Mouse (Mus musculus): ENCODE data around the gene Gm44. TPM values are rescaled to one million over a fixed set of nuclear protein-coding genes. Genes with fewer than 3 reads are reported as not detected.
"Not testable (repeated sequence)": the region's sequence is repeated elsewhere in the genome, so short reads cannot be mapped to it uniquely, and the experiment has no call there.

The Gm44 gene
- not detected in 2 replicates for total RNA-seq (2015; ENCODE audit: low replicate concordance)
- total RNA-seq (2017; ENCODE audit: low replicate concordance), result not detected in 2 replicates

DNA sequence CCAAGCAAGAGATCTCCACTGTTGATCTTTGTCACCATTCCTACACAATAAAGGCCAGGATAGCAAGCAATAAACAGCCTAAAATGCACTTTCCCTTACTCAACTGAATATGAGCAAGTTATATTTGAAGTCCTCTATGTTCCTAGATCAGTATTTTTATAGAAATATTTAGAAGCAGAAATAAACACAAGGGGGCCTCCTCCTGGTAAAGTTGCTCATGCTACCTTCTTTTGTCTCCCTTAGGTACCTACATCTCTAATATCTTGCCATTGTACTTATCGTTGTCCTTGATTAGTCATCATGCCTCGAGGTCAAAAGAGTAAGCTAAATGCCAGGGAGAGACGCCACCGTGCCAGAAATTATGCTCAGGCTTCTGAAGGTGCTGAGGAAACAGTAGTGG, at the start of gene Gm44:
Gene Gm44, plus strand, starts transcription at position 301 of the 400 bp plus-strand sequence.
- ATAC-seq (replicated peaks; ENCODE audit: low FRiP score, poor library complexity, severe bottlenecking), result no peak

GRCm38 (mm10) chrX:90927989-90928388, 36.0 kb downstream of the Gm44 start:
- ATAC-seq (replicated peaks; ENCODE audit: low FRiP score, poor library complexity, severe bottlenecking), result no peak

DNA sequence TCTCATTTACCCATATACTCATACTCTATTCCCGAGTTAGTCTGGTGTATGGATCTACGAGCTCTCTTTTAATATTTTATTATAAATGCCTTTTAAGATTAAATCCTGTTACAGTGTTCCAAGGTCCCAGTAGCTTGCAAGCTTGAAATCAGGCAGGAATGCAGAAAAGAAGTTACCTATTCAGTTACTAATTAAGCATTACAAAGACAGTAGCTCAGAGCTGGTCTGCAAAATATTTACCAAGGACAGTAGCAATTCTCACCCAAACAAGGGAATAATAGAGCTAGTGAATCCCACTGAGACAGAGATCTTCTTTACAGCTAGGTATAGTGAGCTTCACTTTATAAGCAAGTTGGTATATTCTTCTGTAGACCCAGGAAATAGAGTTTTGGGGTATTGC, 46.3 kb downstream of the Gm44 start:
- ATAC-seq (replicated peaks; ENCODE audit: low FRiP score, poor library complexity, severe bottlenecking), result not testable (repeated sequence)
